Mouse (Mus musculus): ENCODE results near the gene Ankrd34a.

GRCm38 (mm10) chr3:96635906-96636305 lies 39.5 kb downstream of the Ankrd34a start:
- TF ChIP-seq SIN3A (IDR thresholded peaks at IDR 0.05; ENCODE audit: low read length), result no peak
- TF ChIP-seq RAD21 (IDR thresholded peaks at IDR 0.05; ENCODE audit: low read depth, low read length), result no peak
- TF ChIP-seq MXI1 (IDR thresholded peaks at IDR 0.05; ENCODE audit: low read depth, low read length), result no peak
- no peak for TF ChIP-seq MAX (IDR thresholded peaks at IDR 0.05; ENCODE audit: low read length)
- no peak for TF ChIP-seq POLR2A (IDR thresholded peaks at IDR 0.05; ENCODE audit: low read depth, low read length)
- no peak for TF ChIP-seq CTCF (conservative IDR thresholded peaks at IDR 0.05 in 1 of 2, IDR thresholded peaks at IDR 0.05 in 1 of 2; ENCODE audit: low read depth in 2 of 2, low read length in 2 of 2)

Measured in CH12.LX (cell line).